Mouse (Mus musculus) cerebellum, postnatal 10 days (tissue): Measurements from ENCODE around the gene Dnajc17.

ENCODE experiments used
- DNase-seq, 2 experiments: peaks; one replicate each; pipeline ENCODE4 v3.0.0; 2021; ENCODE audit warnings: mixed read lengths in 2 of 2

The Dnajc17 gene

GRCm38 (mm10) chr2:119208344-119209175 lies at the start of gene Dnajc17, which contains the start of gene Zfyve19:
Gene Dnajc17, minus strand, starts transcription at chr2:119208795.
Gene Zfyve19, plus strand, starts transcription at chr2:119208617.
- DNase-seq, result peak; percentile 96 to 98

GRCm38 (mm10) chr2:119254976-119255375 lies 46.4 kb upstream of the Dnajc17 start:
- no peak for DNase-seq

- peak; percentile 96 to 98 for DNase-seq
Measured at GRCm38 (mm10) chr2:119250826-119251478, 42.4 kb upstream of the Dnajc17 start.

GRCm38 (mm10) chr2:119250377-119250776 lies 41.8 kb upstream of the Dnajc17 start:
- DNase-seq, result no peak

GRCm38 (mm10) chr2:119249592-119250061 lies 41.0 kb upstream of the Dnajc17 start:
- no peak for DNase-seq

GRCm38 (mm10) chr2:119247904-119248303 lies 39.3 kb upstream of the Dnajc17 start:
- no peak for DNase-seq

- no peak for DNase-seq
Measured at GRCm38 (mm10) chr2:119245246-119245645, 36.7 kb upstream of the Dnajc17 start.

GRCm38 (mm10) chr2:119242548-119242947 lies 34.0 kb upstream of the Dnajc17 start:
- DNase-seq, result no peak

- no peak for DNase-seq
Measured at GRCm38 (mm10) chr2:119240819-119241186, 32.2 kb upstream of the Dnajc17 start.

- DNase-seq, result no peak
Measured at GRCm38 (mm10) chr2:119240075-119240818, 31.7 kb upstream of the Dnajc17 start.

GRCm38 (mm10) chr2:119238671-119239070 lies 30.1 kb upstream of the Dnajc17 start:
- DNase-seq, result no peak

GRCm38 (mm10) chr2:119237871-119238220 lies 29.3 kb upstream of the Dnajc17 start:
- peak; percentile 23 to 25 for DNase-seq

GRCm38 (mm10) chr2:119237210-119237870 lies 28.7 kb upstream of the Dnajc17 start, which contains the start of gene Spint1:
Gene Spint1, plus strand, starts transcription at chr2:119237362.
- DNase-seq, result peak in 1 of 2 experiments; percentile 13

- DNase-seq, result no peak
Measured at GRCm38 (mm10) chr2:119236682-119237209, 28.2 kb upstream of the Dnajc17 start.

- DNase-seq, result no peak
Measured at GRCm38 (mm10) chr2:119229775-119230704, 21.4 kb upstream of the Dnajc17 start, which contains the start of gene Ppp1r14d. Gene Ppp1r14d, minus strand, starts transcription at chr2:119229906.

- DNase-seq, result no peak
Measured at GRCm38 (mm10) chr2:119209176-119209507, 547 bp upstream of the Dnajc17 start.

- peak in 1 of 2 experiments; percentile 24 for DNase-seq
Measured at GRCm38 (mm10) chr2:119207961-119208343, 643 bp downstream of the Dnajc17 start.

GRCm38 (mm10) chr2:119203871-119204460 lies 4.6 kb downstream of the Dnajc17 start:
- no peak for DNase-seq

GRCm38 (mm10) chr2:119202914-119203453 lies 5.6 kb downstream of the Dnajc17 start:
- peak; percentile 51 to 55 for DNase-seq

- no peak for DNase-seq
Measured at GRCm38 (mm10) chr2:119198934-119199333, 9.7 kb downstream of the Dnajc17 start.
